Mouse (Mus musculus): ENCODE measurements around the gene Jhy. TPM values are rescaled to one million over a fixed set of nuclear protein-coding genes. Genes with fewer than 3 reads are reported as not detected.

Jhy gene
- polyA plus RNA-seq, 1 experiment from 2014 or later = 0.62 TPM

DNA sequence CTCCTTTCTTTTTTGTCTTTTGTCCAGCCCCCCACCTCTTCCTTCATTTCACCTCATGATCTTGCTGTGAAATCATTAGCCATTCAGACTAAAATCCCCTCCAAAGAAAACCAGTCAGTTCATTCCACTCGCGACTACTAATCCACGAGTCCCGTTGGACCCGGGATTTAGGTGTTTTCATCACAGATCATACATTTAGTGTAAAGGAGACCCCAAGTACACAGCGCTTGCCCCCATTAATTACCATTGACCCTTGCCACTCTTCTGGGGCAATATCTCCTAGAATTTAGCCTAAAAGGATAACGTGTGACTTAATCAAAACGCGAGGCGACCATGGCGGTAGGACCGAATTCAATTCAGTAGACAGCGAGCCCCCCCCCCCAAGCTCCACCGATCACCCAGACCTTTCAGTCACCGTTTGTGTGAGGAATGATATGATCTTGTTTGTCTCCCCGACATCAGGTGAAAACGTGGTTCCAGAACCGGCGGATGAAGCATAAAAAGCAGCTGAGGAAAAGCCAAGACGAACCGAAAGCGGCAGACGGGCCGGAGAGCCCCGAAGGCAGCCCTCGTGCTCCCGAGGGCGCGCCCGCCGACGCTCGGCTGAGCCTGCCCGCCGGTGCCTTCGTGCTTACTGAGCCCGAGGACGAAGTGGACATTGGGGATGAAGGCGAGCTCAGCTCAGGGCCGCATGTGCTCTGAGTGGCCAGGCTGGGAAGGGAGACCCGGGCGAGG is 86.6 kb downstream of the Jhy start:
- Histone ChIP-seq H3K4me1 (ENCODE audit: insufficient read depth, low read depth, low read length) (no peaks in the 10 kb centered on the region), H3K4me3 (ENCODE audit: low read depth, low read length) (peak overlapping the region; percentile 32), H3K9ac (replicated peaks; ENCODE audit: low read depth) (no peak overlapping the region), H3K9me3 (ENCODE audit: low read length) (no peaks in the 10 kb centered on the region), H3K27ac (ENCODE audit: low read length) (no peak overlapping the region), H3K27me3 (replicated peaks; ENCODE audit: insufficient read depth, low read length) (peaks cover 81% of the 10 kb centered on the region), H3K4me2 (replicated peaks; ENCODE audit: low read depth, low read length) (peak overlapping the region; percentile 41), H3K36me3 (ENCODE audit: insufficient read depth, low read length) (no peaks in the 10 kb centered on the region)
- DNase-seq (ENCODE audit: low spot score) = no peak
- TF ChIP-seq CTCF (IDR thresholded peaks at IDR 0.05) (no peak), EP300 (IDR thresholded peaks at IDR 0.05) (no peak)
- WGBS = 2% methylated on average over 42 of the region's 42 CpGs
- ATAC-seq = no peak

DNA sequence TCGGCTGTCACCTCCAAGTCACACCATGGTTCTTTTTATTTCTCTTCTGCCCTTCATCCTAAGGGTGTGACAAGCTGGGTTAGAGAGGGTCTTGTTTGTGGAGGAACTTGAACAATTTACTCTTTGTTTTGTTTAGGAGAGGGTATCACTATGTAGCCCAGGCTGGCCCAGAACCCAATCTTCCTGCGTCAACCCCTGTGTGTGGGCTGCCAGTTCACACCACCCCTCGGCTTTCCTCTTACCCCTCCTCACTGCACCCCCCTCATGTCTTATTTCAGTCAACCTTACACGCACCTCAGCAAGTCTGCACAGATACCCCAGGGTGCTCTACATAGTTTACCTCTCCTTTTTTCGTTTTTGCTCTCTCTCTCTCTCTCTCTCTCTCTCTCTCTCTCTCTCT is 87.2 kb downstream of the Jhy start:
- Histone ChIP-seq H3K4me2 (replicated peaks; ENCODE audit: low read depth, low read length) (no peak overlapping the region), H3K4me1 (ENCODE audit: insufficient read depth, low read depth, low read length) (no peaks in the 10 kb centered on the region), H3K4me3 (ENCODE audit: low read depth, low read length) (no peak overlapping the region), H3K27me3 (replicated peaks; ENCODE audit: insufficient read depth, low read length) (peaks cover 86% of the 10 kb centered on the region), H3K9me3 (ENCODE audit: low read length) (no peaks in the 10 kb centered on the region), H3K36me3 (ENCODE audit: insufficient read depth, low read length) (no peaks in the 10 kb centered on the region), H3K9ac (replicated peaks; ENCODE audit: low read depth) (no peak overlapping the region), H3K27ac (ENCODE audit: low read length) (no peak overlapping the region)
- TF ChIP-seq EP300 (IDR thresholded peaks at IDR 0.05) (no peak), CTCF (IDR thresholded peaks at IDR 0.05) (no peak)
- WGBS = 4% methylated on average over 5 of the region's 5 CpGs
- no peak for DNase-seq (ENCODE audit: low spot score)
- no peak for ATAC-seq

DNA sequence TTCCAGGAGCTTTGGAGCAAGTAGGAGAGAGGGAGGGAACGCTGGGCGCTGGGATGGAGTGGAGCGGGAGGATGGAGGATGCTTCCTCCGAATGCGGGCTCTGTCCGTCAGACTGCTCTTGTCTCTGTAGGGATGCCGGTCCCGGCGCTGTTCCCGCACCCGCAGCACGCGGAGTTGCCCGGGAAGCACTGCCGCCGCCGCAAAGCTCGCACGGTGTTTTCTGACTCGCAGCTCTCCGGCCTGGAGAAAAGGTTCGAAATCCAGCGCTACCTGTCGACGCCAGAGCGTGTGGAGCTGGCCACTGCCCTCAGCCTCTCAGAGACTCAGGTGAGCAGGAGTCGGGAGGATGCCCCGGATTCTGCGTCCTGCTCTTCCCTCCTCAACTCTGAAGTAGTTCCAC is 87.8 kb downstream of the Jhy start:
- WGBS = 2% methylated on average over 29 of the region's 29 CpGs
- Histone ChIP-seq H3K4me1 (ENCODE audit: insufficient read depth, low read depth, low read length) (no peaks in the 10 kb centered on the region), H3K36me3 (ENCODE audit: insufficient read depth, low read length) (no peaks in the 10 kb centered on the region), H3K9ac (replicated peaks; ENCODE audit: low read depth) (no peak overlapping the region), H3K27ac (ENCODE audit: low read length) (no peak overlapping the region), H3K4me2 (replicated peaks; ENCODE audit: low read depth, low read length) (no peak overlapping the region), H3K27me3 (replicated peaks; ENCODE audit: insufficient read depth, low read length) (peaks cover 92% of the 10 kb centered on the region), H3K4me3 (ENCODE audit: low read depth, low read length) (no peak overlapping the region), H3K9me3 (ENCODE audit: low read length) (no peaks in the 10 kb centered on the region)
- DNase-seq (ENCODE audit: low spot score) = no peak
- ATAC-seq = no peak
- TF ChIP-seq EP300 (IDR thresholded peaks at IDR 0.05) (no peak), CTCF (IDR thresholded peaks at IDR 0.05) (no peak)

DNA sequence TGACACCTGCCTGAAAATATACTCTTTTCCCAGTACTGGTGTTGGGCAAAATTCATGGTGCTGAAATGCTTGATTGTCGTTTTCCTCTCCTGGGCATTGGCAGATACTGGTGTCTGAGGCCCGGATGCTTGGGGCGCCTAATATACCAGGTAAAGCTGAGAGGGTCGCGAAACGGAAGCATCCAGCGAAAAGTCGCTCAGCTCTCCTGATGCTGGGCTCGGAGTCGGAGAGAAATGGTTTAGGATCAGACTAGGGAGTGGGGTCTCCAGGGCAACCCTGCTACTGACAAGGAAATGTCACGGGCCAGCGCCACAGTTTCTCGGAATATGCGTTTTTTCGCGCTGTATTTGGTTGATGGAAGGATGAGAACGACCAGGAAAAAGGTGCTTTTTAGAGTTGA is 88.5 kb downstream of the Jhy start:
- DNase-seq (ENCODE audit: low spot score) (no peak), ATAC-seq (no peak)
- Histone ChIP-seq H3K27me3 (replicated peaks; ENCODE audit: insufficient read depth, low read length) (peaks cover 88% of the 10 kb centered on the region), H3K9me3 (ENCODE audit: low read length) (no peaks in the 10 kb centered on the region), H3K4me1 (ENCODE audit: insufficient read depth, low read depth, low read length) (no peaks in the 10 kb centered on the region), H3K27ac (ENCODE audit: low read length) (no peak overlapping the region), H3K4me2 (replicated peaks; ENCODE audit: low read depth, low read length) (no peak overlapping the region), H3K36me3 (ENCODE audit: insufficient read depth, low read length) (no peaks in the 10 kb centered on the region), H3K4me3 (ENCODE audit: low read depth, low read length) (no peak overlapping the region), H3K9ac (replicated peaks; ENCODE audit: low read depth) (no peak overlapping the region)
- WGBS = 4% methylated on average over 17 of the region's 17 CpGs
- TF ChIP-seq CTCF (IDR thresholded peaks at IDR 0.05) = no peak
- TF ChIP-seq EP300 (IDR thresholded peaks at IDR 0.05) = no peak

DNA sequence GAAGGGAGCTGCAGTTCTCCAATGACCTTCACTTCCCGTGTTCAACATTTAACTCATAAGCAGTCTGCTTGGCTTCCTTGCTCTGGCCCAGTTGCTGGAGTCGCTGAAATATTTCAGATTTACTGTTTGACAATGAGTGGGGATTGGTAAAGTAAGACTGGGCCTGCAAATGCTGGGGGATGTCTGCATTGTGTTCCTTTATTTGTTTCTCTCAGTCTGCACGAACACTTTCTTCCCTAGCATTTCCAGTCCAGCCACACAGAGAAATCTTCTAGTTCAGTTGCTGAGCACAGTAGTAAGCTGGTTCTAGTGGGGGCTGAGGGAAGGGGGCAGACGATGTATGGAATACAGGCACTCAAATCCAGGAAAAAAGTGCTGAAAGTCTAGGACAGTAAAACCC is 89.0 kb downstream of the Jhy start:
- ATAC-seq (no peak), DNase-seq (ENCODE audit: low spot score) (no peak)
- no peaks in the 10 kb centered on the region for H3K36me3 ChIP-seq (ENCODE audit: insufficient read depth, low read length)
- H3K9ac ChIP-seq (replicated peaks; ENCODE audit: low read depth) = no peak overlapping the region
- WGBS = 7% methylated on average over 4 of the region's 4 CpGs
- TF ChIP-seq EP300 (IDR thresholded peaks at IDR 0.05) = no peak
- no peak for TF ChIP-seq CTCF (IDR thresholded peaks at IDR 0.05)
- H3K27ac ChIP-seq (ENCODE audit: low read length) = no peak overlapping the region
- peaks cover 84% of the 10 kb centered on the region for H3K27me3 ChIP-seq (replicated peaks; ENCODE audit: insufficient read depth, low read length)
- no peak overlapping the region for H3K4me3 ChIP-seq (ENCODE audit: low read depth, low read length)
- H3K4me2 ChIP-seq (replicated peaks; ENCODE audit: low read depth, low read length) = no peak overlapping the region
- no peaks in the 10 kb centered on the region for H3K9me3 ChIP-seq (ENCODE audit: low read length)
- no peaks in the 10 kb centered on the region for H3K4me1 ChIP-seq (ENCODE audit: insufficient read depth, low read depth, low read length)

DNA sequence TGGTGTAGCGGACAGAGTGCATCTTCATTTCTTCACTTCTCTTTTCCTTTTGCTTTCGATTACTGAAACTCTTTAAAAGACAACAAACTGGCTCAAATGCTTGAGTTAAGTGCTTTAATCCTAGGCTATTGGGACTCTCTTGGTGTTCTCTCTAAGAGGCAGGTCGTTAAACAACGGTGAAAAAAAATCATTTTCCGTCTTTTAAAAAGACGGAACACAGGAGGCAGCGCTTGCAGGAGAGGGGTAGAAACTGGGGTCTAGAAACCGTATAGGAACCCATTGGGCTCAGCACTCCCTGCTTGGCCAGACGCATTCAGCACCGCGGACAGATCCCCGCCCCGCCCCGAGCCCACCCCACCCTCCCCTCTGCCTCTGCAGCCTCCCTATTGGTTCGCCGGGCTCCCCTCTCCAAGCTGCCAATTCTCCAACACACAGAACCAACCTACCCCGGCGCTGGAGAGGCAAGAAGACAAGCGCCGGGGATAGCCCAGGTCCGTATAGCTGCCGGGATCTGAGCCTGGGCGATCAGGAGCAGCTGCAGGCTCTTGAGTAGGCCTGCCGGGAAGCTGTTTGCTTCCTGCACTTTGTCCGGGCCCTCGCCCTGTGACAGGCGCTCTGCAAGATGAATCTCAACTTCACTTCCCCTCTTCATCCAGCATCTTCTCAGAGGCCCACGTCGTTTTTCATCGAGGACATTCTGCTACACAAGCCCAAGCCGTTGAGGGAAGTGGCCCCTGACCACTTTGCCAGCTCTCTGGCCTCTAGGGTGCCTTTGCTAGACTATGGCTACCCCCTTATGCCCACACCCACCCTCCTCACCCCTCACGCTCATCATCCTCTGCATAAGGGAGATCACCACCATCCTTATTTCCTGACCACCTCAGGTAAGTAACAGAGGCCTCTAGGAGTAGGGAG is 90.1 kb downstream of the Jhy start, which contains the start of gene Bsx:
TSS of gene Bsx (plus strand) at position 572 of the 915 bp plus-strand sequence.
- no peak for TF ChIP-seq CTCF (IDR thresholded peaks at IDR 0.05)
- TF ChIP-seq EP300 (IDR thresholded peaks at IDR 0.05) = no peak
- Histone ChIP-seq H3K27ac (ENCODE audit: low read length) (no peak within 1 kb of the TSS), H3K9ac (replicated peaks; ENCODE audit: low read depth) (no peak within 1 kb of the TSS), H3K9me3 (ENCODE audit: low read length) (no peaks in the 10 kb centered on the region), H3K4me1 (ENCODE audit: insufficient read depth, low read depth, low read length) (no peaks in the 10 kb centered on the region), H3K27me3 (replicated peaks; ENCODE audit: insufficient read depth, low read length) (peaks cover 81% of the 10 kb centered on the region), H3K4me3 (ENCODE audit: low read depth, low read length) (no peak within 1 kb of the TSS), H3K4me2 (replicated peaks; ENCODE audit: low read depth, low read length) (0 out of 2 replicates have a peak within 1 kb of the TSS, but pooled peaks have one; percentile 19), H3K36me3 (ENCODE audit: insufficient read depth, low read length) (no peaks in the 10 kb centered on the region)
- DNase-seq (ENCODE audit: low spot score) (peak; percentile 70), ATAC-seq (peak; percentile 86)
- 3% methylated on average over 32 of the region's 32 CpGs for WGBS

Measured in lung, postnatal 0 days (tissue).